In genomic region chr5:115979134-115979696, GRCm38 (mm10) we compare ENCODE assay signal across 8 mouse cellular contexts. TPM values are rescaled to one million over a fixed set of nuclear protein-coding genes. Genes with fewer than 3 reads are reported as not detected.
DNase-seq lines count a peak whose midpoint lies in the region; ATAC-seq and TF ChIP-seq lines count a peak whose summit lies in the region.

No protein-coding gene starts in this region.

- no peak for TF ChIP-seq POLR2A in spleen, adult 2 months (IDR thresholded peaks at IDR 0.05; ENCODE audit: low read depth, low read length)
- no peak for TF ChIP-seq POLR2A in embryonic fibroblast, embryonic 13.5 days (IDR thresholded peaks at IDR 0.05; ENCODE audit: low read depth, low read length)

- peak; percentile 28 for DNase-seq in cerebellum, adult 11 months
- DNase-seq in spleen, adult 2 months (ENCODE audit: low read depth in 1 of 2, low spot score in 2 of 2) = peak in 1 of 2 experiments; percentile 7
- no peak for DNase-seq in spleen, postnatal 14 days (ENCODE audit: low spot score in 2 of 2)
- DNase-seq in lung, postnatal 14 days = peak; percentile 22
- no peak for DNase-seq in right cerebral cortex, adult 18-20 months

- H3K4me1 ChIP-seq in spleen, adult 2 months (ENCODE audit: control insufficient read depth, insufficient read depth, insufficient read length) = no peaks in the 10 kb centered on the region; the same call in 1 of the 2 replicates
- no peaks in the 10 kb centered on the region for H3K4me1 ChIP-seq in embryonic fibroblast, embryonic 13.5 days (ENCODE audit: control insufficient read depth, insufficient read depth, low read length)

- no peak overlapping the region for H3K4me3 ChIP-seq in spleen, adult 2 months (ENCODE audit: extremely low read depth, insufficient read depth, insufficient read length)
- no peak overlapping the region for H3K4me3 ChIP-seq in embryonic fibroblast, embryonic 13.5 days (ENCODE audit: insufficient read depth, low read length)

- no peaks in the 10 kb centered on the region for H3K27me3 ChIP-seq in spleen, adult 2 months (ENCODE audit: control insufficient read depth, insufficient read depth, low read length)

- TF ChIP-seq CTCF in spleen, adult 2 months (IDR thresholded peaks at IDR 0.05; ENCODE audit: extremely low read depth, insufficient read depth, insufficient read length, insufficient replicate concordance) = peak; percentile 66; the same call in 1 of the 2 replicates
- TF ChIP-seq CTCF in embryonic fibroblast, embryonic 13.5 days (IDR thresholded peaks at IDR 0.05; ENCODE audit: borderline replicate concordance, insufficient read depth, low read length) = peak; percentile 49; the same call in 1 of the 2 replicates

- 85% methylated on average over 16 of the region's 16 CpGs for WGBS in spleen, adult 2 months

- H3K36me3 ChIP-seq in spleen, adult 2 months (ENCODE audit: control insufficient read depth, insufficient read depth, low read length) = peaks cover 3% of the 10 kb centered on the region; the same call in 1 of the 2 replicates

- no peak for ATAC-seq in cerebellum, adult (ENCODE audit: insufficient number of reproducible peaks, low FRiP score, low TSS enrichment)
- no peak for ATAC-seq in inflammation-experienced regulatory T-cells, adult 6 months

- no peak overlapping the region for H3K27ac ChIP-seq in spleen, adult 2 months (ENCODE audit: insufficient read depth, low read length)
- no peak overlapping the region for H3K27ac ChIP-seq in embryonic fibroblast, embryonic 13.5 days (ENCODE audit: insufficient read depth, low read length)

RNA-seq across cellular contexts. Expression of gene Prkab1, which starts 45.1 kb away (rescaled TPM):
- 59.6 and 82.0 TPM in 2 replicates for polyA plus RNA-seq in spleen, adult 2 months (2012; rRNA removed)
- 27.4 and 36.1 TPM in 2 replicates for polyA plus RNA-seq in embryonic fibroblast, embryonic 13.5 days (2011; ENCODE audit: insufficient read length, low read depth, missing spikeins)
- polyA plus RNA-seq in inflammation-experienced regulatory T-cells, adult 6 months (2017; shearing (Covaris generic)) = 10 to 100 TPM; 41.7 to 44.3 (median 43.6) TPM

Comparison
In these comparisons a context has a peak if more than half of its experiments do, and no peak if none do; other contexts are left out.
1. DNase-seq: peak in cerebellum, adult 11 months (single experiment) and lung, postnatal 14 days (single experiment); none in spleen, postnatal 14 days (0 of 2) and right cerebral cortex, adult 18-20 months (single experiment).